Mouse (Mus musculus) midbrain, embryonic 16.5 days (tissue): ENCODE data around the gene Acbd4. TPM values are rescaled to one million over a fixed set of nuclear protein-coding genes. Genes with fewer than 3 reads are reported as not detected.

ENCODE experiments used
- ATAC-seq: fragments of 200-750 bp; cut with Nextera tagmentation; 2 replicates; pipeline ENCODE4 v1.8.0; 2017; ENCODE audit warnings: moderate TSS enrichment
- H3K27ac ChIP-seq: fragments of 300-500 bp; sonication (generic); 2 replicates; pipeline ENCODE4 v1.5.1; 2014; ENCODE audit warnings: mild to moderate bottlenecking, low read length, mixed read lengths
- H3K27me3 ChIP-seq: fragments of 300-500 bp; sonication (generic); 2 replicates; pipeline ENCODE4 v1.6.1; 2014; ENCODE audit warnings: low read depth, low read length, mixed read lengths; ENCODE audit not compliant: control insufficient read depth, insufficient read depth
- H3K36me3 ChIP-seq: fragments of 300-500 bp; sonication (generic); 2 replicates; pipeline ENCODE4 v1.6.1; 2014; ENCODE audit warnings: mild to moderate bottlenecking, low read length, moderate library complexity, mixed read lengths; ENCODE audit not compliant: control insufficient read depth, insufficient read depth
- H3K4me1 ChIP-seq: fragments of 300-500 bp; sonication (generic); 2 replicates; pipeline ENCODE4 v1.6.1; 2014; ENCODE audit warnings: mild to moderate bottlenecking, low read length, mixed read lengths; ENCODE audit not compliant: control insufficient read depth, insufficient read depth
- H3K4me2 ChIP-seq: fragments of 300-500 bp; sonication (generic); 2 replicates; pipeline ENCODE4 v1.6.1; 2014; ENCODE audit warnings: mild to moderate bottlenecking, low read length, mixed read lengths
- H3K4me3 ChIP-seq: fragments of 300-500 bp; sonication (generic); 2 replicates; pipeline ENCODE4 v1.5.1; 2014; ENCODE audit warnings: low read depth, mild to moderate bottlenecking, low read length, moderate library complexity, mixed read lengths
- H3K9ac ChIP-seq: fragments of 300-500 bp; sonication (generic); 2 replicates; pipeline ENCODE4 v1.6.1; 2014; ENCODE audit warnings: low read depth, low read length, mixed read lengths
- H3K9me3 ChIP-seq: fragments of 300-500 bp; sonication (generic); replicated peaks from 2 replicates; pipeline ENCODE4 v1.6.1; 2014; ENCODE audit warnings: mild to moderate bottlenecking, low read length, mixed read lengths; ENCODE audit not compliant: control insufficient read depth, poor library complexity, severe bottlenecking
- WGBS: fragments of 180-500 bp; shearing (Covaris S2); extraction: QIAGEN DNeasy Blood & Tissue Kit; methylation state at CpG from one replicate; pipeline ENCODE4 v1.1.7; 2014; 5-methylcytosine and 5-hydroxymethylcytosine counted together
- polyA plus RNA-seq: library from polyadenylated mRNA; unstranded; fragments of >200 nt; fragmentation: Nextera tagmentation; extraction: Ambion mirVana; gene quantifications from 2 replicates; pipeline ENCODE4 v1.2.1, GENCODE M21; 2015

The Acbd4 gene
- polyA plus RNA-seq, 1 experiment from 2014 or later = 13.0 TPM

DNA sequence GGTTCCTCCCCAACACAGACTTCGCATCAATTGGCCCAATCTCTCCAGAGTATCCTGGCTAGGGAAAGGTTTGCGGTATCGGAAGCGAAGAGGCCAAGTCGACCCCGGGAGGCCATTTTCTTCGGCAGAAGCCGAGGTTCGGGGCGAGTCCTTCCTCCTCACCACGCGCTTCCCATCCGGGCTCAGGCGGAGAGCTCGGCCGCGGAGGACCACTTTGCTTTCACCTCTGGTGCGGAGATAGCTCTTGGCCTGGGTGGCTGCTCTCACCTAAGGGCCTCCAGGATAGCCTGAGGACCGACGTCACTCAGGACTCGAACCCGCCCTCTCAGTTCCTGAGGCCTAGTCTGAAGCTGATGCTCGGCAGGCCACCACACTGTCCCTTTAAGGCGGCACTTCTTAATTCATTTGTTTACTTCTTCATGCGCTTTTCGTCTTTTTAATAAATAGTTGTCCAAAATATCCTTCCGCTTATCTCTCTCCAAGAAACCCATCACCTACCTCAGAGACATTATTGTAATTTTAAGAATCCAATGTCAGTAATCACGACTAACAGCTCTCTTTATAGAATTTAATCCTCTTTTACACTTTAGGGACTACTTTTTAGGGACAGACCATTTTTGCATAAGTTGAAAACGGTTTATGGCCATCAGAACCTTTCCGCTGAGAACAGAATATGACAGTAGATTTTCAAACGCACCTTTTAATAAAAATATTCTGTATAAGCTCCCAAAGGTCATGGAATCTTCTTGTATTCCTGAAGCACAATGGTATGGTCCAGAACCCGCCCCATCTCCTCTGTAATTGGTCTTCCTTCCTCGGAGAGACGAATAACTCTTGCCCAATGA lies 13.9 kb downstream of the Acbd4 start:
- peaks cover 31% of the 10 kb centered on the region for H3K4me1 ChIP-seq
- peak; percentile 82 for ATAC-seq
- no peaks in the 10 kb centered on the region for H3K36me3 ChIP-seq
- H3K4me2 ChIP-seq = peak overlapping the region; percentile 76
- no peaks in the 10 kb centered on the region for H3K9me3 ChIP-seq
- under 1% methylated on average over 34 of the region's 34 CpGs for WGBS
- peak overlapping the region; percentile 51 for H3K4me3 ChIP-seq
- peak overlapping the region; percentile 77 for H3K9ac ChIP-seq
- H3K27ac ChIP-seq = peak overlapping the region; percentile 91
- peaks cover 27% of the 10 kb centered on the region for H3K27me3 ChIP-seq

DNA sequence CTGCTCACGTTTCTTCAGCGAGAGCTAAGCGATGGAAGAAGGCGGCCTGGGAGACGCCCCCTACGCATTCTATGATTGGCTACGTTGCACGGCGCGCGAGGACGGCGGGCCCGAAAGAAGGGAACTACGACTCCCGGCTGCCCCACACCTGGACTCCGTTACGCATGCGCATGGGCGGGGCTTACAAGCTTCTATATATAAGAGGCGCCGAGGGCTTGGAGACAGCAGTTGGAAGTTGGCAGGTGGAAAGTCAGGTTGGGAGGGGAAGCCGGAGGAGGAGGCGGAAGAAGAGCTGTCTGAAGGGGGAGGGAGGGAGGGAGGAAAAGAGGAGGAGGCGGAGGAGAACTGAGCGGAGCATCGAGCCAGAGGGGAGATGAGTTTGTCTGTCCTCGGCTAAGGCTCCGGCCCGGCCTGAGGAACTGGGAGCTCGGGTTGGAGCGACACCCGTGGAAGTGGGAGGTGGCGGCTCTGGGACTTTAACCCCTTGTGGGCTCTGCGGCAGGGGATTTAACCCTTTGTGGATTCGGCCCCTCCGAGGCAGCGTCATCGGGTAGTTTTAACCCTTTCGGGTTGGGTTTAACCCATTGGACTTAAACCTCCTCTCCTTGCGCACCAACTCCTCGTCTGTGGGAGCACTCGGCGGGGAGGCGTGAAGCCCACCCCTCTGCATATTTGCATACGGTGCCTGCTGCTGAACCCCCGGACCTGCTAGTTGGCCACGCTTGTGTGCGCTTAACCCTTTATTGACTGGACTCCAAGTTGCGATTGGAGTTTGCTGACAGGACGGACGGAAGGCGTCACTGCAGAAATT lies 14.7 kb downstream of the Acbd4 start, which contains the start of gene Hexim1:
Gene Hexim1 (plus strand): TSS at position 224 of the 811 bp plus-strand sequence.
- Histone ChIP-seq H3K9me3 (no peaks in the 10 kb centered on the region), H3K27me3 (peaks cover 23% of the 10 kb centered on the region), H3K4me3 (peak within 1 kb of the TSS; percentile 51), H3K4me1 (peaks cover 31% of the 10 kb centered on the region), H3K4me2 (peak within 1 kb of the TSS; percentile 93), H3K36me3 (no peaks in the 10 kb centered on the region), H3K27ac (peak within 1 kb of the TSS; percentile 91), H3K9ac (peak within 1 kb of the TSS; percentile 77)
- under 1% methylated on average over 51 of the region's 53 CpGs for WGBS
- ATAC-seq = peak; percentile 96

DNA sequence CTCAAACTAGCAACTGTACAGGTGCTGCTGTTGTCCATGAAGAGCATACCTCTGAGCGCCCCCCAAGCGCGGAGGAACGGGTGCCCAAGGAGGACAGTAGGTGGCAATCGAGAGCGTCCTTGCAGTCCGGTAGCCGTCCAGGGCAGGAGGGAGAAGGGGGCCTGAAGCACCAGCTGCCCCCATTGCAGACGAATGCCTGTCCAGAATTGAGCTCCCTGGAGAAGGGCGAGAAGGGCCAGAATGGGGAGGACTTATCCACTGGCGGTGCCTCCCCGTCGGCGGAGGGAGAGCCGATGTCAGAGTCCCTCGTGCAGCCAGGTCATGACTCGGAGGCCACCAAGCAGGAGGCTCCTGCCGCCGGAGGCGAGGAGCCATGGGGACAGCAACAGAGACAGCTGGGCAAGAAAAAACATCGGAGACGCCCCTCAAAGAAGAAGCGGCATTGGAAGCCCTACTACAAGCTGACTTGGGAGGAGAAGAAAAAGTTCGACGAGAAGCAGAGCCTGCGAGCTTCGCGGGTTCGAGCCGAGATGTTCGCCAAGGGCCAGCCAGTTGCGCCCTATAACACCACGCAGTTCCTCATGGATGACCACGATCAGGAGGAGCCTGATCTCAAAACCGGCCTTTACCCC lies 15.6 kb downstream of the Acbd4 start:
- H3K4me2 ChIP-seq = peak overlapping the region; percentile 93
- 0% methylated on average over 35 of the region's 35 CpGs for WGBS
- peaks cover 15% of the 10 kb centered on the region for H3K27me3 ChIP-seq
- H3K36me3 ChIP-seq = no peaks in the 10 kb centered on the region
- peaks cover 24% of the 10 kb centered on the region for H3K4me1 ChIP-seq
- ATAC-seq = peak; percentile 19; the same call in 1 of the 2 replicates
- no peaks in the 10 kb centered on the region for H3K9me3 ChIP-seq
- peak overlapping the region; percentile 72 for H3K9ac ChIP-seq
- H3K27ac ChIP-seq = peak overlapping the region; percentile 77
- H3K4me3 ChIP-seq = peak overlapping the region; percentile 51

DNA sequence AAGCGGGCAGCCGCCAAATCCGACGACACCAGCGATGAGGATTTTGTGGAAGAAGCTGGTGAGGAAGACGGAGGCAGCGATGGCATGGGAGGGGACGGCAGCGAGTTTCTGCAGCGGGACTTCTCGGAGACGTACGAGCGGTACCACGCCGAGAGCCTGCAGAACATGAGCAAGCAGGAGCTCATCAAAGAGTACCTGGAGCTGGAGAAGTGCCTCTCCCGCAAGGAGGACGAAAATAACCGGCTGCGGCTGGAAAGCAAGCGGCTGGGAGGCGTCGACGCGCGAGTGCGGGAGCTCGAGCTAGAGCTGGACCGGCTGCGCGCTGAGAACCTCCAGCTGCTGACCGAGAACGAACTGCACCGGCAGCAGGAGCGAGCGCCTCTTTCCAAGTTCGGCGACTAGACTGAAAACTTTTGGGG lies 16.1 kb downstream of the Acbd4 start:
- Histone ChIP-seq H3K4me1 (peaks cover 22% of the 10 kb centered on the region), H3K27me3 (peaks cover 10% of the 10 kb centered on the region; the same call in 1 of the 2 replicates), H3K9ac (peak overlapping the region; percentile 72), H3K36me3 (no peaks in the 10 kb centered on the region), H3K4me3 (peak overlapping the region; percentile 51), H3K4me2 (peak overlapping the region; percentile 93), H3K9me3 (no peaks in the 10 kb centered on the region), H3K27ac (peak overlapping the region; percentile 54)
- under 1% methylated on average over 38 of the region's 38 CpGs for WGBS
- no peak for ATAC-seq

DNA sequence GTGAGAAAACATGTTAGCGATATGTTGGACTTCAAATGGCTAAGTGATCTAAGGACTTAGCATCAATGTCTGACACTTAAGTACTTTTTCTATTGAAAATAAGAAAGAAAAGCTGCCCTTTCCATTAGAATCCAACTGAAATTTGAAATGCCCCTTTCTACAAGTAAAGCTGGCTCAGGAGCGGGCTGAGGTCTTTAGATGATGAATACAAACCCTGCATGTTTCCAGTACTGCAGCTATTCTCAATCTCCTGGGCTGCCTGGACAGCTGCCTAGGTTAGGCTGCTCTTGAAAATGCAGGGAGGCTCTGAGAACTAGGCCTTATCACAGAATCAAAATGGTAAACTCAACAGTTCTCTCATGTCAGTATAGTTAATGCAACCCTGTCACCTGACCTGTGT lies 17.4 kb downstream of the Acbd4 start:
- peak overlapping the region; percentile 93 for H3K4me2 ChIP-seq
- peak overlapping the region; percentile 20; the same call in 1 of the 2 replicates for H3K9ac ChIP-seq
- ATAC-seq = no peak
- H3K36me3 ChIP-seq = no peaks in the 10 kb centered on the region
- no peaks in the 10 kb centered on the region for H3K9me3 ChIP-seq
- 78% methylated on average over 2 of the region's 2 CpGs for WGBS
- no peaks in the 10 kb centered on the region for H3K27me3 ChIP-seq
- peak overlapping the region; percentile 0; the same call in 1 of the 2 replicates for H3K4me3 ChIP-seq
- H3K27ac ChIP-seq = no peak overlapping the region
- H3K4me1 ChIP-seq = peaks cover 22% of the 10 kb centered on the region

DNA sequence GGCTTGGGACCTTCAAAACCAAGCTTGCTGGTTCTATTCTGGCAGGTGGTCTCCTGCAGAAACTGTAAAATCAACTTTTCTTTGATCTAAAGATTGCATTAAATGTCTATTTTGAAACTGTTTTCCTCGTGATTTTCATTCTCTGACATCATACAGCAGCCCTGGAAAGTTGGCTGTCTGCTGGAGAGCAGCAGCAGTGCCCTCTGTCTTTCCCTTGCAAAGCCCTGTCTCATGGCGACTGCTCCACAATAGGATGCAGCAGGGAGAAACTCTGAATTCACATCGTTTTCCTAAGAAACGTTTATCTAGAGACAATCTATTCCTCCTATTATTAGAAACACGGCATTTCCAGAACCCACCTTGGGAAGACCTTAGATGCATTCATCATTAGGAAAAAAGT lies 18.1 kb downstream of the Acbd4 start:
- no peak for ATAC-seq

DNA sequence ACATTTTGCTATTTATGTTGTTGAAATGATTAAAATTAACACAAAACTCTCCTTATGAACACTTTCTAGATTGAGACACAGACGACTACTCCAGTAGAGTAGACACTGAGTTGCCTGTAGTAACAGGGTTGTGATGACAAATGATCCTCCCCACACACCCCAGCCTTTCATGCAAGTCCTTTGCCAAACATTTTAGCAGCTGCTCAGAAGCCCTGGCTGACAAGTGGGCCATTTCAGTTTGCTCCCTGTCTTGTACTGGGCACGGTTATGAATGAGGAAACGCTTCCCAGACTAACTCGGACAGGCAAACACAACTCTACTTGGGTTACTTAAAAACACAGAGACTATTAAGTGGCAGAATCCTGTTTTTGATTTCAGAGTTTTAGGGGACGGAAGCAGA lies 18.8 kb downstream of the Acbd4 start:
- no peak overlapping the region for H3K4me2 ChIP-seq
- H3K4me1 ChIP-seq = peaks cover 18% of the 10 kb centered on the region
- no peak overlapping the region for H3K4me3 ChIP-seq
- no peaks in the 10 kb centered on the region for H3K9me3 ChIP-seq
- H3K9ac ChIP-seq = no peak overlapping the region
- WGBS = 77% methylated on average over 5 of the region's 5 CpGs
- no peak overlapping the region for H3K27ac ChIP-seq
- ATAC-seq = no peak
- no peaks in the 10 kb centered on the region for H3K36me3 ChIP-seq
- H3K27me3 ChIP-seq = no peaks in the 10 kb centered on the region

More for the DNA sequence above, 18.1 kb downstream of the Acbd4 start:
- H3K4me2 ChIP-seq = no peak overlapping the region
- no peaks in the 10 kb centered on the region for H3K36me3 ChIP-seq
- no peak overlapping the region for H3K9ac ChIP-seq
- 51% methylated on average over 5 of the region's 5 CpGs for WGBS
- no peaks in the 10 kb centered on the region for H3K27me3 ChIP-seq
- peaks cover 21% of the 10 kb centered on the region for H3K4me1 ChIP-seq
- no peak overlapping the region for H3K4me3 ChIP-seq
- no peak overlapping the region for H3K27ac ChIP-seq
- H3K9me3 ChIP-seq = no peaks in the 10 kb centered on the region

DNA sequence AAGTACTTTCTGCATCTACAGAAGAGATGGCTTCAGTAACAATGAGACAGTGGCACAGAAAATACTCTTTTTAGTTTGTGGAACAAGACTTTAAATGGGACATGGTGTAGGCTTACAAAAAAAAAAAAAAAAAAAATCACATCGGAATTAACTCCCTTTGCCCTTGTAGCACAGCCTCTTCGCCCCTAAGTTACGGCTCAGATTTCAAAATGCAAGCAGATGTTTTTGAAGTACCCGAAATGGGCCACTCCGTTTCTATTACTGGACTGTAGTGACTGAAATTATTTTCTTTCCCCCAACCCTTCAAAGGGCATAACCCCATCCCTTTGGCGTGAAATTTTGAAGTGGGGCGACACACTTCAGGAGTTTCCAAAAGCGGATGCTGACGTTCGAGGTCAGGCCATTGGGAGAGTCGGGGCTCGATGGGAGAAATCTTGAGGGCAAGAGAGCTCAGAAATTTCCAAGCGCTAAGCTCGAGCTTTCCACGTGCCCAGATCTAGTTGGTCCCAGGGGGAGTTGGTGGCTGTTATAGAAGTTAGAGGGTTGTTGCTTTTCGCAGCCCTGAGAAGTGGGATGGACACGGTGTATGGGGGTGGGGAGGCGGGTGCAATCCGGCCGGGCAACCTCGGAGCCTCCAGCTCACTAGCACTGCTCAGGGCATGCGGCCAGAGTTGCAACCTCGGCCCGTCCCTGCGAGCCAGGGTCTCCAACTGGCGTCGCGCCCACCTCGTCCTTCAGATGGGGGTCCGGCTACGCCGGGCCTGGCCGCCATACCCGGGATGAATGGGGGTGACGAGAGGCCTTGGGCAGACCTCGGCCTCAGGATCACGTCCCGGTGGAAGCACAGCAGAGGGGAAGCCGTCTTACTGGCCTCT lies 30.5 kb downstream of the Acbd4 start, which contains the start of gene Hexim2:
Gene Hexim2 (plus strand): TSS at position 729 of the 875 bp plus-strand sequence.
- no peaks in the 10 kb centered on the region for H3K9me3 ChIP-seq
- H3K27me3 ChIP-seq = no peaks in the 10 kb centered on the region
- peak within 1 kb of the TSS; percentile 99 for H3K27ac ChIP-seq
- H3K9ac ChIP-seq = peak within 1 kb of the TSS; percentile 97
- 2% methylated on average over 39 of the region's 39 CpGs for WGBS
- H3K36me3 ChIP-seq = no peaks in the 10 kb centered on the region
- ATAC-seq = peak; percentile 75
- H3K4me2 ChIP-seq = peak within 1 kb of the TSS; percentile 80
- peak within 1 kb of the TSS; percentile 76 for H3K4me3 ChIP-seq
- peaks cover 37% of the 10 kb centered on the region for H3K4me1 ChIP-seq
